Mouse (Mus musculus) embryonic facial prominence, embryonic 15.5 days (tissue): ENCODE data around the gene Sike1. TPM values are rescaled to one million over a fixed set of nuclear protein-coding genes. Genes with fewer than 3 reads are reported as not detected.
A peak's percentile ranks its signal among the peaks of the same experiment; 100 is the strongest.

Experiments
- ATAC-seq: fragments of 200-750 bp; cut with Nextera tagmentation; 2 replicates; pipeline ENCODE4 v1.8.0; 2017; ENCODE audit warnings: low read depth, moderate TSS enrichment; ENCODE audit not compliant: insufficient number of reproducible peaks, low FRiP score, low TSS enrichment
- H3K27ac ChIP-seq: fragments of 300-500 bp; sonication (generic); replicated peaks from 2 replicates; pipeline ENCODE4 v1.5.1; 2015; ENCODE audit warnings: mild to moderate bottlenecking, inconsistent platforms
- H3K27me3 ChIP-seq: fragments of 300-500 bp; sonication (generic); 2 replicates; pipeline ENCODE4 v1.6.1; 2015; ENCODE audit warnings: inconsistent platforms
- H3K36me3 ChIP-seq: fragments of 300-500 bp; sonication (generic); 2 replicates; pipeline ENCODE4 v1.6.1; 2015; ENCODE audit warnings: mild to moderate bottlenecking, inconsistent platforms
- H3K4me1 ChIP-seq: fragments of 300-500 bp; sonication (generic); 2 replicates; pipeline ENCODE4 v1.6.1; 2015; ENCODE audit warnings: inconsistent platforms
- H3K4me2 ChIP-seq: fragments of 300-500 bp; sonication (generic); replicated peaks from 2 replicates; pipeline ENCODE4 v1.6.1; 2015; ENCODE audit warnings: mild to moderate bottlenecking, inconsistent platforms
- H3K4me3 ChIP-seq: fragments of 300-500 bp; sonication (generic); replicated peaks from 2 replicates; pipeline ENCODE4 v1.5.1; 2015; ENCODE audit warnings: mild to moderate bottlenecking, inconsistent platforms
- H3K9ac ChIP-seq: fragments of 300-500 bp; sonication (generic); 2 replicates; pipeline ENCODE4 v1.6.1; 2015; ENCODE audit warnings: inconsistent platforms
- H3K9me3 ChIP-seq: fragments of 300-500 bp; sonication (generic); replicated peaks from 2 replicates; pipeline ENCODE4 v1.6.1; 2016; ENCODE audit warnings: inconsistent platforms
- WGBS: fragments of 180-500 bp; shearing (Covaris S2); methylation state at CpG from one replicate; pipeline ENCODE4 v1.1.7; 2015; 5-methylcytosine and 5-hydroxymethylcytosine counted together
- polyA plus RNA-seq: library from polyadenylated mRNA; unstranded; fragments of >200 nt; fragmentation: Nextera tagmentation; extraction: Ambion mirVana; gene quantifications from 2 replicates; pipeline ENCODE4 v1.2.1, GENCODE M21; 2015

Gene Sike1
- polyA plus RNA-seq, 1 experiment from 2014 or later = 67.7 TPM

DNA sequence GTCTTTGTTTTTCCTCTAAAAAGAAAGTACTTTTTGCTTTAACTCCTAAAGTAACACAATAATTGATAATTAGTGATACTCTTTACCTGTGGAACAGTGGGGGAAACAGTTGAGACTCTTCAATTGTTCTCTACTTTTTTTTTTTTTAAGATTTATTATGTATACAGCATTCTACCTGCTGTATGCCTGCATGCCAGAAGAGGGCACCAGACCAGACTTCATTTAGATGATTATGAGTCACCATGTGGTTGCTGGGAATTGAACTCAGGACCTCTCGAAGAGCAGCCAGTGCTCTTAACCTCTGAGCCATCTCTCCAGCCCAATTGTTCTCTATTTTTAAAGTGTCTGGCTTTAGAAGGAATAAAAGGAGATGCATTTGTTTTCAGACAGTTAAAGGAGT, 30.7 kb downstream of the Sike1 start:
- 84% methylated on average over 1 of the region's 1 CpGs for WGBS
- Histone ChIP-seq H3K4me3 (no peak overlapping the region), H3K27ac (no peak overlapping the region), H3K4me2 (no peak overlapping the region), H3K9me3 (no peaks in the 10 kb centered on the region), H3K4me1 (peaks cover 12% of the 10 kb centered on the region), H3K36me3 (peaks cover 30% of the 10 kb centered on the region), H3K27me3 (no peaks in the 10 kb centered on the region), H3K9ac (no peak overlapping the region)
- ATAC-seq = no peak

DNA sequence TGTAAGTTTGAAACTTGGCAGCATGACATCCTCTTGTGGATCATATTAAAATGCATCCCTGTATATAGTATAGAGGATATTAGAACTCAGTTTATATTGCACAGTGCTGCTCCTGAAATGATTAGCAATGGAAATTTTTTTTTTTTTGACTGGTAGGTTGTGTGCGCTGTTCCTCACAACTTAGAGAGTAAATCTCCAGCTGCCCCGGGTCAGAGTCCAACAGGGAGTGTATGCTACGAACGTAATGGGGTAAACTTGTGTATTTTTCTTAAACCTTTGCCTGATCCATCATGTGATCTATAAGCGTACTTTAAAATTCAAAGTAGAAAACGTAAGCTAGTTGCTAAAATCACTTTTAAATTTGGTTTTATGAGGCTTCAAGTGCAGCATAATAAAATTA, 44.8 kb downstream of the Sike1 start:
- 95% methylated on average over 6 of the region's 6 CpGs for whole genome bisulfite sequencing
- Histone ChIP-seq H3K4me3 (no peak overlapping the region), H3K27ac (no peak overlapping the region), H3K9me3 (no peaks in the 10 kb centered on the region), H3K4me2 (no peak overlapping the region), H3K4me1 (no peaks in the 10 kb centered on the region), H3K36me3 (peaks cover 54% of the 10 kb centered on the region), H3K27me3 (no peaks in the 10 kb centered on the region), H3K9ac (no peak overlapping the region)
- ATAC-seq = no peak

DNA sequence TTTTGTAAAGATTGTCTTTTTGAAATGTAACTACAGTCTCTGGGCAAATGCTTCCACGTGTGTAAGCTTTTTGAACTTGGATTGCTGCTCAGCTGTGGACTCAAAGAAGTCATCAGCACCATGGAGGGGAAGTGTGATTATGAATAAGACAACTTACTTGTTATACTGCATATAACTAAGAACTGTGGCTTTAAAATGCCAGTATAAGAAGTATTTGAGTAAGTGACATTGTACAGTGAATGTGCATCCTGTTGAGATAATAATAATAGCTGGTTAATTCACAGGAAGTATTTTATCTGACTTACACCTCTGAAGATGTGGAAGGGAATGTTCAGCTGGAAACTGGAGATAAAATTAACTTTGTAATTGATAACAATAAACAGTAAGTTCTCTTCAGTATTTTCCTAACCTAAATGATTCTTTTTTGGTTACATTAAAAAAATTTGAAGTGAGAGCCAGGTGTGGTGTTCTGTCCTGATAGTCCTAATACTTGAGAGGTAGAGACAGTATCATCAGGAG, 45.4 kb downstream of the Sike1 start:
- Histone ChIP-seq H3K27me3 (no peaks in the 10 kb centered on the region), H3K9ac (no peak overlapping the region), H3K4me1 (no peaks in the 10 kb centered on the region), H3K27ac (no peak overlapping the region), H3K36me3 (peaks cover 59% of the 10 kb centered on the region), H3K9me3 (no peaks in the 10 kb centered on the region), H3K4me2 (no peak overlapping the region), H3K4me3 (no peak overlapping the region)
- WGBS = 80% methylated on average over 1 of the region's 1 CpGs
- ATAC-seq = no peak

GRCm38 (mm10) chr3:103056016-103056595, 60.6 kb downstream of the Sike1 start:
- H3K9ac ChIP-seq = no peak overlapping the region
- no peak for ATAC-seq
- H3K36me3 ChIP-seq = peaks cover 63% of the 10 kb centered on the region
- no peak overlapping the region for H3K4me3 ChIP-seq
- no peaks in the 10 kb centered on the region; the same call in 1 of the 2 replicates for H3K4me1 ChIP-seq
- H3K27me3 ChIP-seq = no peaks in the 10 kb centered on the region
- no peaks in the 10 kb centered on the region for H3K9me3 ChIP-seq
- WGBS = 78% methylated on average over 5 of the region's 5 CpGs
- H3K4me2 ChIP-seq = no peak overlapping the region
- no peak overlapping the region for H3K27ac ChIP-seq

- WGBS = 3% methylated on average over 10 of the region's 10 CpGs
- H3K4me1 ChIP-seq = no peaks in the 10 kb centered on the region; the same call in 1 of the 2 replicates
- H3K9me3 ChIP-seq = no peaks in the 10 kb centered on the region
- peaks cover 65% of the 10 kb centered on the region for H3K36me3 ChIP-seq
- peak overlapping the region; percentile 74 for H3K4me2 ChIP-seq
- peak overlapping the region; percentile 18; the same call in 1 of the 2 replicates for H3K9ac ChIP-seq
- no peak for ATAC-seq
- H3K27me3 ChIP-seq = no peaks in the 10 kb centered on the region
- peak overlapping the region; percentile 98 for H3K27ac ChIP-seq
- peak overlapping the region; percentile 81 for H3K4me3 ChIP-seq
Measured at GRCm38 (mm10) chr3:103057752-103058151, 62.2 kb downstream of the Sike1 start.

Other genes with a start within 250 kb of the Sike1 start
- gene Tshb, start 213.0 kb upstream of the Sike1 start, polyA plus RNA-seq = 0.26 and 1.0 TPM in 2 replicates
- gene Sycp1, start 59.6 kb upstream of the Sike1 start, polyA plus RNA-seq = not detected in 2 replicates
- 0.07 TPM in 1 of 2 replicates, not detected in the other for gene Nr1h5, start 31.6 kb upstream of the Sike1 start, polyA plus RNA-seq
- gene Csde1, start 24.7 kb downstream of the Sike1 start, polyA plus RNA-seq = 298 and 303 TPM in 2 replicates
- 93.6 and 103 TPM in 2 replicates for gene Nras, start 62.6 kb downstream of the Sike1 start, polyA plus RNA-seq
- 4.8 and 5.0 TPM in 2 replicates for gene Ampd1, start 78.3 kb downstream of the Sike1 start, polyA plus RNA-seq
- 13.6 and 15.1 TPM in 2 replicates for gene Dennd2c, start 106.9 kb downstream of the Sike1 start, polyA plus RNA-seq
- 170 and 178 TPM in 2 replicates for gene Bcas2, start 175.9 kb downstream of the Sike1 start, polyA plus RNA-seq